ENCODE assay signal across 8 mouse cellular contexts in genomic region chr8:94601034-94601606, GRCm38 (mm10). TPM values are rescaled to one million over a fixed set of nuclear protein-coding genes. Genes with fewer than 3 reads are reported as not detected.
DNase-seq lines count a peak whose midpoint lies in the region; ATAC-seq and TF ChIP-seq lines count a peak whose summit lies in the region.

No protein-coding gene starts in this region.

- TF ChIP-seq CTCF in heart, adult 2 months (IDR thresholded peaks at IDR 0.05), result no peak
- TF ChIP-seq CTCF in thymus, adult 2 months (IDR thresholded peaks at IDR 0.05; ENCODE audit: borderline replicate concordance, control insufficient read depth, extremely low read depth, insufficient read depth, low read length, poor library complexity), result no peak

- peaks cover 4% of the 10 kb centered on the region; the same call in 1 of the 2 replicates for H3K4me1 ChIP-seq in heart, adult 2 months (ENCODE audit: control insufficient read depth, insufficient read depth, low read length)
- H3K4me1 ChIP-seq in thymus, adult 2 months (replicated peaks; ENCODE audit: control insufficient read depth, insufficient read depth, low read length), result peaks cover 9% of the 10 kb centered on the region; the same call in 1 of the 2 replicates

- intact Hi-C loops in heart, adult 2 months (cut with DNase I), result no loop called here
- intact Hi-C loops in left cerebral cortex, postnatal 25 days (cut with DNase I), result loop anchor here (5.0 kb wide), 1 partner anchor 66 kb away; the partner anchor contains the start of gene Arl2bp

- H3K9ac ChIP-seq in heart, adult 2 months (ENCODE audit: low read depth, low read length), result peak overlapping the region; percentile 87

- no peak for DNase-seq in heart, adult 2 months
- no peak for DNase-seq in heart, adult 8-10 months (ENCODE audit: low spot score)
- peak; percentile 31 for DNase-seq in thymus, adult 2 months
- no peak for DNase-seq in thymus, postnatal 25 days
- DNase-seq in left cerebral cortex, postnatal 25 days (ENCODE audit: low spot score in 2 of 2), result peak; percentile 24 to 37

- peaks cover 8% of the 10 kb centered on the region for H3K36me3 ChIP-seq in heart, adult 2 months (ENCODE audit: control insufficient read depth, insufficient read depth, low read length)
- no peaks in the 10 kb centered on the region for H3K36me3 ChIP-seq in thymus, adult 2 months (ENCODE audit: control insufficient read depth, insufficient read depth, low read length)

- H3K27me3 ChIP-seq in heart, adult 2 months (ENCODE audit: control insufficient read depth, insufficient read depth, low read length), result no peaks in the 10 kb centered on the region
- H3K27me3 ChIP-seq in thymus, adult 2 months (ENCODE audit: control insufficient read depth, insufficient read depth, low read length), result no peaks in the 10 kb centered on the region

- H3K4me3 ChIP-seq in heart, adult 2 months, result peak overlapping the region; percentile 62
- H3K4me3 ChIP-seq in thymus, adult 2 months (ENCODE audit: control insufficient read depth, insufficient read depth, low read length), result peak overlapping the region; percentile 70

- peak; percentile 29 for ATAC-seq in frontal cortex, adult (ENCODE audit: low TSS enrichment)
- peak; percentile 12 for ATAC-seq in megakaryocyte progenitor cell, adult 5-6 weeks (replicated peaks; ENCODE audit: poor library complexity)
- no peak for ATAC-seq in activated CD4-positive, CD25-positive, alpha-beta regulatory T cell, adult 4 months

- peak overlapping the region; percentile 85 for H3K27ac ChIP-seq in heart, adult 2 months
- H3K27ac ChIP-seq in thymus, adult 2 months (ENCODE audit: control insufficient read depth, insufficient read depth, low read length), result peak overlapping the region; percentile 39

- no peak for TF ChIP-seq EP300 in heart, adult 2 months (IDR thresholded peaks at IDR 0.05; ENCODE audit: insufficient read depth, low read depth, low read length)

- under 1% methylated on average over 51 of the region's 51 CpGs for WGBS in heart, adult 2 months
- WGBS in thymus, adult 2 months, result under 1% methylated on average over 51 of the region's 51 CpGs

- H3K79me2 ChIP-seq in heart, adult 2 months (replicated peaks; ENCODE audit: control insufficient read depth, insufficient read depth, low read length), result peaks cover 9% of the 10 kb centered on the region

- no peak for TF ChIP-seq POLR2A in heart, adult 2 months (IDR thresholded peaks at IDR 0.05; ENCODE audit: insufficient read depth, low read depth, low read length)
- no peak for TF ChIP-seq POLR2A in thymus, adult 2 months (IDR thresholded peaks at IDR 0.05; ENCODE audit: control insufficient read depth, extremely low read depth, insufficient read depth, low read length, poor library complexity)

RNA-seq across cellular contexts. Expression of gene Rspry1, which starts 0.6 kb away (rescaled TPM):
- 10 to 100 TPM; 10.1 to 10.6 TPM for total RNA-seq in heart, adult 2 months (2021)
- polyA plus RNA-seq in heart, adult 2 months (2012; rRNA removed), result 3.8 and 7.9 TPM in 2 replicates
- total RNA-seq in heart, adult 8-10 months (2022), result 10 to 100 TPM in 1 of 4 experiments, 1 to 10 TPM in 3; 8.9 to 10.5 (median 9.5) TPM
- 13.6 and 14.9 TPM in 2 replicates for polyA plus RNA-seq in thymus, adult 2 months (2012; rRNA removed)
- total RNA-seq in left cerebral cortex, postnatal 25 days (2021), result 10 to 100 TPM; 26.6 to 30.3 TPM
- total RNA-seq in megakaryocyte progenitor cell, adult 5-6 weeks (2015), result 39.4 and 41.1 TPM in 2 replicates
- 31.6 and 35.4 TPM in 2 replicates for total RNA-seq in megakaryocyte progenitor cell, adult 5-6 weeks (2017)
- 10 to 100 TPM; 26.4 to 26.8 TPM for polyA plus RNA-seq in activated CD4-positive, CD25-positive, alpha-beta regulatory T cell, adult 4 months (2017; shearing (Covaris generic))

RNA-seq across cellular contexts. Expression of gene Fam192a, which starts 0.7 kb away (rescaled TPM):
- total RNA-seq in heart, adult 2 months (2021), result 10 to 100 TPM; 18.6 to 20.3 TPM
- polyA plus RNA-seq in heart, adult 2 months (2012; rRNA removed), result 13.7 and 17.5 TPM in 2 replicates
- 10 to 100 TPM; 19.1 to 25.6 (median 19.5) TPM for total RNA-seq in heart, adult 8-10 months (2022)
- 28.3 and 31.5 TPM in 2 replicates for polyA plus RNA-seq in thymus, adult 2 months (2012; rRNA removed)
- total RNA-seq in left cerebral cortex, postnatal 25 days (2021), result 10 to 100 TPM; 37.2 to 44.9 TPM
- 35.3 and 40.4 TPM in 2 replicates for total RNA-seq in megakaryocyte progenitor cell, adult 5-6 weeks (2015)
- total RNA-seq in megakaryocyte progenitor cell, adult 5-6 weeks (2017), result 102 and 135 TPM in 2 replicates
- polyA plus RNA-seq in activated CD4-positive, CD25-positive, alpha-beta regulatory T cell, adult 4 months (2017; shearing (Covaris generic)), result 10 to 100 TPM; 49.0 to 65.0 TPM

Comparison
In these comparisons a context has a peak if more than half of its experiments do, and no peak if none do; other contexts are left out.
1. DNase-seq: peak in thymus, adult 2 months (single experiment) and left cerebral cortex, postnatal 25 days (2 of 2); none in heart, adult 2 months (0 of 2), heart, adult 8-10 months (single experiment) and thymus, postnatal 25 days (single experiment).